Mouse (Mus musculus) heart, postnatal 0 days (tissue): ENCODE data around the gene Khdrbs1.

Experiments used
- CTCF ChIP-seq: IDR thresholded peaks from 2 replicates; pipeline ENCODE4 v1.5.1; 2016; ENCODE audit warnings: antibody characterized with exemption, control low read depth, low read depth
- EP300 ChIP-seq: IDR thresholded peaks from 2 replicates; pipeline ENCODE4 v1.6.1; 2016; ENCODE audit warnings: antibody characterized with exemption, low read depth

DNA sequence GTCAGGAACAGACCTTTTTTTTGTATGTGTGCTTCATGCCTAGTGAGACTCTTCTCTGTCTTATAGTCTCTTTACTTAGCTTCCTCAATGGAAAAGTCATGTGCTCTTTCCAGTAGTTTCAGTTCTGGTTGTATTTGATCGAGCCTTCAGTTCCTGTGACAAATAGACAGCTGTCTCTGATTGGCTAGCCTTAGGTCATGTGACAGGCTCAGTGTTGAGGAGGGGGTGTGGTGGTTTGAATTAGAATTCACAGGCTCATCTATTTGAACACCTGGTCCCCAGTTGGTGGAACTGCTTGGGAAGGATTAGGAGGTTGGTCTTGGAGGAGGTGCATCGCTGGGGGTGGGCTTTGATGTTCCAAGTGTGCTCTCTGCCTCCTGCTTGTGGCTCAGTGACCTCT is 47.5 kb upstream of the Khdrbs1 start:
- TF ChIP-seq EP300 (no peak), CTCF (no peak)
